Comparison of ENCODE assay signal across 12 mouse cellular contexts in genomic region chr3:148726596-148727331, GRCm38 (mm10).
DNase-seq lines count a peak whose midpoint lies in the region; ATAC-seq and TF ChIP-seq lines count a peak whose summit lies in the region.
"Had no signal": no experiment of that assay in that cellular context is flagged by ENCODE, and none has a peak within 500 bp of the region (broad histone marks: within the 10 kb centered on the region; RNA-seq: fewer than 3 reads in every experiment).

No protein-coding gene starts in this region.

- TF ChIP-seq CTCF in hindbrain, postnatal 0 days (IDR thresholded peaks at IDR 0.05; ENCODE audit: low read depth), result peak; percentile 41

- no peaks in the 10 kb centered on the region for H3K27me3 ChIP-seq in hindbrain, postnatal 0 days (ENCODE audit: insufficient read depth, low read length)
- H3K27me3 ChIP-seq in hindbrain, embryonic 16.5 days (replicated peaks; ENCODE audit: control insufficient read depth, insufficient read depth, low read length), result no peaks in the 10 kb centered on the region
- no peaks in the 10 kb centered on the region for H3K27me3 ChIP-seq in midbrain, embryonic 13.5 days
- H3K27me3 ChIP-seq in midbrain, embryonic 10.5 days (ENCODE audit: low read depth, poor library complexity, severe bottlenecking), result no peaks in the 10 kb centered on the region
- no peaks in the 10 kb centered on the region for H3K27me3 ChIP-seq in splenic B cell, adult 2 months (ENCODE audit: control insufficient read depth, insufficient read depth, low read length, poor library complexity, severe bottlenecking)
- H3K27me3 ChIP-seq: hindbrain, embryonic 12.5 days had no signal

- no peaks in the 10 kb centered on the region for H3K4me1 ChIP-seq in hindbrain, postnatal 0 days (ENCODE audit: insufficient read depth, low read length)
- no peaks in the 10 kb centered on the region; the same call in 1 of the 2 replicates for H3K4me1 ChIP-seq in hindbrain, embryonic 16.5 days (ENCODE audit: control insufficient read depth, insufficient read depth, low read depth, low read length)
- H3K4me1 ChIP-seq in midbrain, embryonic 13.5 days (replicated peaks), result 0 out of 2 replicates have a peak, but pooled peaks cover 4% of the 10 kb centered on the region
- peaks cover 16% of the 10 kb centered on the region for H3K4me1 ChIP-seq in midbrain, embryonic 10.5 days

- DNase-seq in hindbrain, postnatal 0 days (ENCODE audit: low spot score), result peak; percentile 4
- DNase-seq in midbrain, embryonic 10.5 days (ENCODE audit: low spot score), result no peak
- peak; percentile 61 for DNase-seq in splenic B cell, adult 2 months (ENCODE audit: low read depth, low spot score)
- no peak for DNase-seq in c-Kit-positive CD71-positive TER-119-positive erythroid progenitor cells, embryonic 14.5 days (ENCODE audit: low spot score)
- DNase-seq: cerebellum, adult 8-10 months; kidney, postnatal 10 days; lung, postnatal 36 days; thymus, postnatal 4 days had no signal

- no peak overlapping the region for H3K27ac ChIP-seq in hindbrain, postnatal 0 days
- no peak overlapping the region for H3K27ac ChIP-seq in hindbrain, embryonic 16.5 days (ENCODE audit: low read depth, low read length)
- H3K27ac ChIP-seq in midbrain, embryonic 13.5 days, result no peak overlapping the region
- no peak overlapping the region for H3K27ac ChIP-seq in midbrain, embryonic 10.5 days (replicated peaks)
- H3K27ac ChIP-seq: hindbrain, embryonic 12.5 days had no signal

- no peak overlapping the region for H3K9ac ChIP-seq in hindbrain, postnatal 0 days (replicated peaks; ENCODE audit: low read length)
- no peak overlapping the region for H3K9ac ChIP-seq in hindbrain, embryonic 16.5 days (ENCODE audit: low read depth, low read length)
- no peak overlapping the region for H3K9ac ChIP-seq in midbrain, embryonic 13.5 days (replicated peaks)
- H3K9ac ChIP-seq: hindbrain, embryonic 12.5 days had no signal

- H3K36me3 ChIP-seq in hindbrain, postnatal 0 days (ENCODE audit: insufficient read depth, low read length), result no peaks in the 10 kb centered on the region
- no peaks in the 10 kb centered on the region for H3K36me3 ChIP-seq in hindbrain, embryonic 16.5 days (ENCODE audit: control insufficient read depth, insufficient read depth, low read length)
- H3K36me3 ChIP-seq in midbrain, embryonic 13.5 days, result no peaks in the 10 kb centered on the region
- H3K36me3 ChIP-seq in midbrain, embryonic 10.5 days, result no peaks in the 10 kb centered on the region
- no peaks in the 10 kb centered on the region for H3K36me3 ChIP-seq in splenic B cell, adult 2 months (ENCODE audit: control insufficient read depth, insufficient read depth, low read length, poor library complexity, severe bottlenecking)
- H3K36me3 ChIP-seq: hindbrain, embryonic 12.5 days had no signal

- H3K4me2 ChIP-seq in hindbrain, postnatal 0 days (ENCODE audit: low read depth, low read length), result no peak overlapping the region
- no peak overlapping the region for H3K4me2 ChIP-seq in hindbrain, embryonic 16.5 days (ENCODE audit: low read length)
- H3K4me2 ChIP-seq in midbrain, embryonic 13.5 days (replicated peaks), result no peak overlapping the region
- H3K4me2 ChIP-seq: hindbrain, embryonic 12.5 days had no signal

- ATAC-seq in hindbrain, postnatal 0 days, result no peak
- no peak for ATAC-seq in hindbrain, embryonic 16.5 days
- ATAC-seq in midbrain, embryonic 13.5 days, result 0 out of 2 replicates have a peak, but pooled peaks have one; percentile 30
- ATAC-seq in hematopoietic stem cell, adult 5-6 weeks (replicated peaks in 1 of 2; ENCODE audit: insufficient read depth in 1 of 2, low FRiP score in 2 of 2, low TSS enrichment in 1 of 2, low read depth in 1 of 2, poor library complexity in 2 of 2, severe bottlenecking in 2 of 2), result peak; percentile 56 to 58; a peak in 3 of 4 replicates

- WGBS in hindbrain, postnatal 0 days, result 39% methylated on average over 10 of the region's 10 CpGs
- WGBS in hindbrain, embryonic 16.5 days, result 51% methylated on average over 10 of the region's 10 CpGs
- 47% methylated on average over 10 of the region's 10 CpGs for WGBS in midbrain, embryonic 13.5 days
- 60% methylated on average over 10 of the region's 10 CpGs for WGBS in midbrain, embryonic 10.5 days

- H3K9me3 ChIP-seq in hindbrain, postnatal 0 days (ENCODE audit: low read length), result no peaks in the 10 kb centered on the region
- H3K9me3 ChIP-seq in hindbrain, embryonic 16.5 days (ENCODE audit: control insufficient read depth, low read length), result no peaks in the 10 kb centered on the region
- H3K9me3 ChIP-seq in midbrain, embryonic 13.5 days, result no peaks in the 10 kb centered on the region
- H3K9me3 ChIP-seq in midbrain, embryonic 10.5 days (replicated peaks), result peaks cover 6% of the 10 kb centered on the region; the same call in 1 of the 2 replicates
- H3K9me3 ChIP-seq: hindbrain, embryonic 12.5 days had no signal

- H3K4me3 ChIP-seq in hindbrain, postnatal 0 days (ENCODE audit: low read length), result no peak overlapping the region
- H3K4me3 ChIP-seq in hindbrain, embryonic 16.5 days (ENCODE audit: low read length), result no peak overlapping the region
- H3K4me3 ChIP-seq in midbrain, embryonic 13.5 days (replicated peaks), result no peak overlapping the region
- H3K4me3 ChIP-seq in midbrain, embryonic 10.5 days, result no peak overlapping the region
- H3K4me3 ChIP-seq: hindbrain, embryonic 12.5 days had no signal

Comparison
In these comparisons a context has a peak if more than half of its experiments do, and no peak if none do; other contexts are left out.
1. ATAC-seq: peak in midbrain, embryonic 13.5 days (single experiment) and hematopoietic stem cell, adult 5-6 weeks (2 of 2); none in hindbrain, postnatal 0 days (single experiment) and hindbrain, embryonic 16.5 days (single experiment).
2. DNase-seq: peak in hindbrain, postnatal 0 days (single experiment) and splenic B cell, adult 2 months (single experiment); none in midbrain, embryonic 10.5 days (single experiment) and c-Kit-positive CD71-positive TER-119-positive erythroid progenitor cells, embryonic 14.5 days (single experiment).